22 mouse cellular contexts compared by ENCODE assay signal in genomic region chr1:63237371-63237770, GRCm38 (mm10). TPM values are rescaled to one million over a fixed set of nuclear protein-coding genes. Genes with fewer than 3 reads are reported as not detected.
DNase-seq lines count a peak whose midpoint lies in the region; ATAC-seq and TF ChIP-seq lines count a peak whose summit lies in the region.
"Had no signal": no experiment of that assay in that cellular context is flagged by ENCODE, and none has a peak within 500 bp of the region (broad histone marks: within the 10 kb centered on the region; RNA-seq: fewer than 3 reads in every experiment).

No protein-coding gene starts in this region.

- no peak overlapping the region for H3K27ac ChIP-seq in midbrain, embryonic 11.5 days (ENCODE audit: low read depth, low read length)
- H3K27ac ChIP-seq in lung, postnatal 0 days (ENCODE audit: low read length), result no peak overlapping the region
- H3K27ac ChIP-seq: embryonic facial prominence, embryonic 13.5 days; heart, embryonic 10.5 days; kidney, embryonic 15.5 days; limb, embryonic 12.5 days; liver, embryonic 12.5 days; stomach, embryonic 15.5 days had no signal

- WGBS in midbrain, embryonic 11.5 days, result 5% methylated on average over 5 of the region's 5 CpGs
- WGBS in lung, postnatal 0 days, result 11% methylated on average over 5 of the region's 5 CpGs

- ATAC-seq in midbrain, embryonic 11.5 days (ENCODE audit: low FRiP score), result 0 out of 2 replicates have a peak, but pooled peaks have one; percentile 38
- no peak for ATAC-seq in lung, postnatal 0 days
- ATAC-seq: intestine, embryonic 16.5 days; liver, embryonic 12.5 days had no signal

- peaks cover 6% of the 10 kb centered on the region; the same call in 1 of the 2 replicates for H3K4me1 ChIP-seq in midbrain, embryonic 11.5 days (ENCODE audit: control insufficient read depth, insufficient read depth, low read length)
- no peaks in the 10 kb centered on the region for H3K4me1 ChIP-seq in lung, postnatal 0 days (ENCODE audit: insufficient read depth, low read depth, low read length)
- H3K4me1 ChIP-seq: embryonic facial prominence, embryonic 13.5 days; kidney, embryonic 15.5 days; liver, embryonic 12.5 days; stomach, embryonic 15.5 days had no signal

- TF ChIP-seq CTCF in lung, postnatal 0 days (IDR thresholded peaks at IDR 0.05), result no peak

- TF ChIP-seq EP300 in lung, postnatal 0 days (IDR thresholded peaks at IDR 0.05), result no peak

- no peaks in the 10 kb centered on the region for H3K27me3 ChIP-seq in midbrain, embryonic 11.5 days (ENCODE audit: control insufficient read depth, insufficient read depth, low read length)
- no peaks in the 10 kb centered on the region for H3K27me3 ChIP-seq in lung, postnatal 0 days (replicated peaks; ENCODE audit: insufficient read depth, low read length)
- H3K27me3 ChIP-seq: embryonic facial prominence, embryonic 13.5 days; kidney, embryonic 15.5 days; limb, embryonic 12.5 days; liver, embryonic 12.5 days; stomach, embryonic 15.5 days had no signal

- H3K4me3 ChIP-seq in midbrain, embryonic 11.5 days (ENCODE audit: low read depth, low read length), result no peak overlapping the region
- H3K4me3 ChIP-seq in lung, postnatal 0 days (ENCODE audit: low read depth, low read length), result no peak overlapping the region
- H3K4me3 ChIP-seq: embryonic facial prominence, embryonic 13.5 days; heart, embryonic 10.5 days; kidney, embryonic 15.5 days; limb, embryonic 12.5 days; liver, embryonic 12.5 days; stomach, embryonic 15.5 days had no signal

- H3K9ac ChIP-seq in midbrain, embryonic 11.5 days (ENCODE audit: low read length), result no peak overlapping the region
- no peak overlapping the region for H3K9ac ChIP-seq in lung, postnatal 0 days (replicated peaks; ENCODE audit: low read depth)
- H3K9ac ChIP-seq: embryonic facial prominence, embryonic 13.5 days; kidney, embryonic 15.5 days; limb, embryonic 12.5 days; liver, embryonic 12.5 days; stomach, embryonic 15.5 days had no signal

- no peak overlapping the region for H3K4me2 ChIP-seq in midbrain, embryonic 11.5 days
- H3K4me2 ChIP-seq in lung, postnatal 0 days (replicated peaks; ENCODE audit: low read depth, low read length), result no peak overlapping the region
- H3K4me2 ChIP-seq: embryonic facial prominence, embryonic 13.5 days; kidney, embryonic 15.5 days; limb, embryonic 12.5 days; liver, embryonic 12.5 days; stomach, embryonic 15.5 days had no signal

- no peaks in the 10 kb centered on the region for H3K9me3 ChIP-seq in midbrain, embryonic 11.5 days (ENCODE audit: control insufficient read depth, low read length)
- no peaks in the 10 kb centered on the region for H3K9me3 ChIP-seq in lung, postnatal 0 days (ENCODE audit: low read length)
- H3K9me3 ChIP-seq: embryonic facial prominence, embryonic 13.5 days; heart, embryonic 10.5 days; kidney, embryonic 15.5 days; limb, embryonic 12.5 days; liver, embryonic 12.5 days had no signal

- peak; percentile 9 to 31 for DNase-seq in cerebellum, postnatal 10 days
- no peak for DNase-seq in cerebellum, adult 9-11 months
- peak; percentile 58 for DNase-seq in heart, adult 11 months
- DNase-seq in heart, adult 9 months (ENCODE audit: low spot score in 2 of 2), result no peak
- peak; percentile 73 for DNase-seq in midbrain, embryonic 11.5 days (ENCODE audit: low spot score, missing footprints)
- DNase-seq in retina, embryonic 14.5 days (ENCODE audit: low spot score), result peak; percentile 12
- no peak for DNase-seq in kidney, adult 11 months
- no peak for DNase-seq in lung, postnatal 0 days (ENCODE audit: low spot score)
- DNase-seq: adrenal gland, postnatal 10 days; cerebellum, adult 11-12 months; cerebellum, postnatal 36 days; gastrocnemius, postnatal 36 days; kidney, postnatal 4 days; lung, adult 2 months; lung, postnatal 4 days had no signal

- no peaks in the 10 kb centered on the region for H3K36me3 ChIP-seq in midbrain, embryonic 11.5 days (ENCODE audit: control insufficient read depth, insufficient read depth, low read length)
- no peaks in the 10 kb centered on the region for H3K36me3 ChIP-seq in lung, postnatal 0 days (ENCODE audit: insufficient read depth, low read length)
- H3K36me3 ChIP-seq: embryonic facial prominence, embryonic 13.5 days; heart, embryonic 10.5 days; kidney, embryonic 15.5 days; limb, embryonic 12.5 days; liver, embryonic 12.5 days; stomach, embryonic 15.5 days had no signal

RNA-seq across cellular contexts. Expression of gene Gpr1, which starts 23.0 kb away (rescaled TPM):
- 0.08 and 0.22 TPM in 2 replicates for polyA plus RNA-seq in midbrain, embryonic 11.5 days (2014; fragmentation: Nextera tagmentation; extraction: Ambion mirVana)
- 0.10 TPM in 1 of 2 replicates, not detected in the other for polyA plus RNA-seq in lung, postnatal 0 days (2015; fragmentation: Nextera tagmentation; extraction: Ambion mirVana)
- polyA plus RNA-seq: embryonic facial prominence, embryonic 13.5 days; intestine, embryonic 16.5 days; liver, embryonic 12.5 days had no signal

RNA-seq across cellular contexts. Expression of gene Zdbf2, which starts 35.7 kb away (rescaled TPM):
- 16.5 and 17.5 TPM in 2 replicates for polyA plus RNA-seq in midbrain, embryonic 11.5 days (2014; fragmentation: Nextera tagmentation; extraction: Ambion mirVana)
- 2.6 and 3.1 TPM in 2 replicates for polyA plus RNA-seq in lung, postnatal 0 days (2015; fragmentation: Nextera tagmentation; extraction: Ambion mirVana)

Comparison
In these comparisons a context has a peak if more than half of its experiments do, and no peak if none do; other contexts are left out.
1. DNase-seq: peak in cerebellum, postnatal 10 days (2 of 2), heart, adult 11 months (single experiment), midbrain, embryonic 11.5 days (single experiment) and retina, embryonic 14.5 days (single experiment); none in cerebellum, adult 9-11 months (single experiment), heart, adult 9 months (0 of 2), kidney, adult 11 months (single experiment) and lung, postnatal 0 days (single experiment).